Mouse (Mus musculus) urinary bladder, adult 2 months (tissue): Measurements from ENCODE around the gene Selenoh. TPM values are rescaled to one million over a fixed set of nuclear protein-coding genes. Genes with fewer than 3 reads are reported as not detected.
A peak's percentile ranks its signal among the peaks of the same experiment; 100 is the strongest.
"Not testable (repeated sequence)": the region's sequence is repeated elsewhere in the genome, so short reads cannot be mapped to it uniquely, and the experiment has no call there.

Experiments
- DNase-seq: peaks from one replicate; pipeline ENCODE4 v3.0.0; 2022; ENCODE audit warnings: low spot score
- polyA plus RNA-seq: library from polyadenylated mRNA; depleted of rRNA; stranded (reverse); fragments of >200 nt; gene quantifications from 2 replicates; pipeline ENCODE4 v1.2.3, GENCODE M21; 2012

Gene Selenoh
- polyA plus RNA-seq, 1 experiment = 59.1 TPM

GRCm38 (mm10) chr2:84671535-84671934 is 965 bp upstream of the Selenoh start:
- not testable (repeated sequence) for DNase-seq

GRCm38 (mm10) chr2:84669828-84670568 is 572 bp downstream of the Selenoh start:
- peak; percentile 33 for DNase-seq

GRCm38 (mm10) chr2:84666081-84666480 is 4.5 kb downstream of the Selenoh start:
- no peak for DNase-seq

GRCm38 (mm10) chr2:84662866-84663265 is 7.7 kb downstream of the Selenoh start:
- DNase-seq = no peak

- no peak for DNase-seq
Observed at GRCm38 (mm10) chr2:84660253-84660652, 10.3 kb downstream of the Selenoh start.

- DNase-seq = no peak
Observed at GRCm38 (mm10) chr2:84658806-84659205, 11.8 kb downstream of the Selenoh start, which contains the start of gene Btbd18. TSS of gene Btbd18 (plus strand) at chr2:84659079.

- no peak for DNase-seq
Observed at GRCm38 (mm10) chr2:84655864-84656263, 14.7 kb downstream of the Selenoh start.

GRCm38 (mm10) chr2:84653354-84653753 is 17.2 kb downstream of the Selenoh start:
- DNase-seq = no peak

- DNase-seq = peak; percentile 63
Observed at GRCm38 (mm10) chr2:84650464-84651195, 19.9 kb downstream of the Selenoh start, which contains the start of gene Ctnnd1. TSS of gene Ctnnd1 (minus strand) at chr2:84650765.

- DNase-seq = no peak
Observed at GRCm38 (mm10) chr2:84649674-84650073, 20.9 kb downstream of the Selenoh start.

GRCm38 (mm10) chr2:84648369-84648768 is 22.2 kb downstream of the Selenoh start:
- DNase-seq = no peak

GRCm38 (mm10) chr2:84647051-84647568 is 23.5 kb downstream of the Selenoh start:
- no peak for DNase-seq

GRCm38 (mm10) chr2:84646138-84646537 is 24.4 kb downstream of the Selenoh start:
- DNase-seq = no peak

GRCm38 (mm10) chr2:84640833-84641232 is 29.7 kb downstream of the Selenoh start:
- no peak for DNase-seq

- no peak for DNase-seq
Observed at GRCm38 (mm10) chr2:84638428-84639220, 31.9 kb downstream of the Selenoh start.

- no peak for DNase-seq
Observed at GRCm38 (mm10) chr2:84637452-84638165, 33.0 kb downstream of the Selenoh start.

- no peak for DNase-seq
Observed at GRCm38 (mm10) chr2:84636231-84636741, 34.3 kb downstream of the Selenoh start.

GRCm38 (mm10) chr2:84635611-84636010 is 35.0 kb downstream of the Selenoh start:
- no peak for DNase-seq

- DNase-seq = no peak
Observed at GRCm38 (mm10) chr2:84634934-84635482, 35.6 kb downstream of the Selenoh start.

- no peak for DNase-seq
Observed at GRCm38 (mm10) chr2:84634006-84634405, 36.6 kb downstream of the Selenoh start.

- DNase-seq = no peak
Observed at GRCm38 (mm10) chr2:84632999-84633398, 37.6 kb downstream of the Selenoh start.
